Mouse (Mus musculus): ENCODE measurements at regions not wholly inside any gene's neighbourhood (a gene's known extent, or its start where the extent isn't known, plus 50 kb on each side); places are given as distances from the start of the nearest gene placed in this dataset.

- no peak for TF ChIP-seq FLI1 (IDR thresholded peaks at IDR 0.05; ENCODE audit: low read length)
- TF ChIP-seq GATA1 (IDR thresholded peaks at IDR 0.05; ENCODE audit: borderline replicate concordance, low read length), result no peak
Measured at GRCm38 (mm10) chr3:35035234-35035633, 385.0 kb downstream of the Sox2 start.

Measured in megakaryocyte, embryonic 14.5 days (primary cell).